Mouse (Mus musculus) neural tube, embryonic 15.5 days (tissue): ENCODE results near the gene Luc7l2. TPM values are rescaled to one million over a fixed set of nuclear protein-coding genes. Genes with fewer than 3 reads are reported as not detected.

Experiments
- ATAC-seq: fragments of 200-750 bp; cut with Nextera tagmentation; 2 replicates; pipeline ENCODE4 v1.8.0; 2017; ENCODE audit warnings: mild to moderate bottlenecking, moderate TSS enrichment, moderate library complexity; ENCODE audit not compliant: low FRiP score
- H3K27ac ChIP-seq: fragments of 300-500 bp; sonication (generic); replicated peaks from 2 replicates; pipeline ENCODE4 v1.5.1; 2015; ENCODE audit warnings: mild to moderate bottlenecking, inconsistent platforms
- H3K27me3 ChIP-seq: fragments of 300-500 bp; sonication (generic); replicated peaks from 2 replicates; pipeline ENCODE4 v1.6.1; 2015; ENCODE audit warnings: inconsistent platforms
- H3K36me3 ChIP-seq: fragments of 300-500 bp; sonication (generic); 2 replicates; pipeline ENCODE4 v1.6.1; 2015; ENCODE audit warnings: inconsistent platforms
- H3K4me1 ChIP-seq: fragments of 300-500 bp; sonication (generic); 2 replicates; pipeline ENCODE4 v1.6.1; 2015; ENCODE audit warnings: inconsistent platforms
- H3K4me2 ChIP-seq: fragments of 300-500 bp; sonication (generic); 2 replicates; pipeline ENCODE4 v1.6.1; 2015; ENCODE audit warnings: inconsistent platforms, mild to moderate bottlenecking, moderate library complexity
- H3K4me3 ChIP-seq: fragments of 300-500 bp; sonication (generic); replicated peaks from 2 replicates; pipeline ENCODE4 v1.5.1; 2015; ENCODE audit warnings: mild to moderate bottlenecking, inconsistent platforms
- H3K9ac ChIP-seq: fragments of 300-500 bp; sonication (generic); replicated peaks from 2 replicates; pipeline ENCODE4 v1.6.1; 2015; ENCODE audit warnings: mild to moderate bottlenecking, inconsistent platforms
- H3K9me3 ChIP-seq: fragments of 300-500 bp; sonication (generic); replicated peaks from 2 replicates; pipeline ENCODE4 v1.6.1; 2016; ENCODE audit warnings: inconsistent platforms
- WGBS: fragments of 180-500 bp; shearing (Covaris S2); methylation state at CpG from one replicate; pipeline ENCODE4 v1.1.7; 2015; ENCODE audit warnings: mixed read lengths; 5-methylcytosine and 5-hydroxymethylcytosine counted together
- microRNA-seq: library from miRNA; unstranded; fragments of <30 nt; microRNA quantifications from one replicate; pipeline ENCODE4, GENCODE M21; 2017
- polyA plus RNA-seq: library from polyadenylated mRNA; unstranded; fragments of >200 nt; fragmentation: Nextera tagmentation; extraction: Ambion mirVana; gene quantifications from 2 replicates; pipeline ENCODE4 v1.2.1, GENCODE M21; 2015

Luc7l2 gene
- polyA plus RNA-seq, 1 experiment from 2014 or later = 48.2 TPM

DNA sequence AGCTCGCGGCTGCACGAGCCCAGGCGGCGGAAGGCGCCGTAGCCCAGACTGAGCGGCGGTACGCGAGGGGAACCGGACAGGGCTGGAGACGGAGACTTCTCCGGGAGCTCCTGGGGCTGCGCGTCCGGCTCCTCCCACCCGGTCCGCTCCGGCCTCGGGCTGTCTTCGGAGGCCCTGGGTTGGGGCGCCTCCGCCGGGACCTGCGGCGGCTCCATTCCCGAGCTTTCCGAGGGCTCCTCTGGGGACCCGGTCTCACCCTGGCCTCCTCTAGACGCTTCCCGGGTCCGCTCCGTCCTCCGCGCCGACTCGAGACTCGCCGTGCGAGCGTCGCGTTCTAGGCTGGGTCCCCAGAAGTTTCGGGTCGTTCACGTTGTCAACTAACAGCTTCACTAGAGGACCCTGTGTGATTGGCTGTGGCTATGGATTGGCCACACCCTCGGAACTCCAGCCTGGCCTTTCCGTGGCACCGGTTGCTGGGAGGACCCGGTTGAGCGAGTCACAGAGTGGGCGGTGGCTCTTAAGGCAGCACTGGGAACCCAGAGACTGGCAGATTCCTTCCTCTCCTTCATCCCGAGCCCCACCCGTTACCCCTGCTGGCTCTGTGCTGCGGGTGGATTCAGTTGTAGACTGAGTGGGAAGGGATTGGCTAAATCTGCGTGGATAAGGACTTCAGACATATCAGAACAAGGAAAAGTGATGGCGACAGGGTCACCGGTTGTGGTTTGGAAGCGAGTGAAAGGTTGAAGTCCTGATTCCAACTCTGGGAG is 85.9 kb downstream of the Luc7l2 start, which contains the start of gene Klrg2:
Gene Klrg2 (minus strand): TSS at position 391 of the 767 bp plus-strand sequence.
- peak within 1 kb of the TSS; percentile 99 for H3K4me2 ChIP-seq
- H3K9ac ChIP-seq = peak within 1 kb of the TSS; percentile 45
- no peak within 1 kb of the TSS for H3K27ac ChIP-seq
- WGBS = 2% methylated on average over 60 of the region's 60 CpGs
- H3K27me3 ChIP-seq = peaks cover 76% of the 10 kb centered on the region
- ATAC-seq = peak; percentile 70
- peak within 1 kb of the TSS; percentile 55 for H3K4me3 ChIP-seq
- no peaks in the 10 kb centered on the region for H3K36me3 ChIP-seq
- H3K4me1 ChIP-seq = peaks cover 27% of the 10 kb centered on the region
- H3K9me3 ChIP-seq = no peaks in the 10 kb centered on the region

DNA sequence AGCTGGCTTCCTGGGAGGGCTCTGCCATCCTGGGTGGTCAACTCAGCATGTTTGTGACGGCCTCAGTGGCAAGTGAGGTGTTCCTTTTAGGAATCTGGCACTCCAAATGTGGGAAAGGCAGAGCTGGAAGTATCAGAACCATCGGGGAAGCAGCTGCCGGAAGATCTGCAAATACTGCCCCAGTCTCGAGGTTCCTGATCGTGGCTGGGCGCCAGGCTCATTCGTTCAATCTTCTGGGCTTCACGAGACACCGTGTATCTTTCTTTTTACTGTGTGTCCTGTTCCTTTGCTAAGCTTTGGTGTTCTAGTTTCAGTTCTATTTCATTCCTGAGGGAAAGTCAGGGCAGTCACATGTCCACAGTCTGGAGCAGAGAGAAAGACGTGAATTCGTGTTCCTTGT is 89.3 kb downstream of the Luc7l2 start:
- no peak overlapping the region for H3K27ac ChIP-seq
- H3K36me3 ChIP-seq = no peaks in the 10 kb centered on the region
- H3K9ac ChIP-seq = no peak overlapping the region
- peaks cover 55% of the 10 kb centered on the region for H3K27me3 ChIP-seq
- no peaks in the 10 kb centered on the region for H3K9me3 ChIP-seq
- WGBS = 81% methylated on average over 11 of the region's 11 CpGs
- H3K4me3 ChIP-seq = no peak overlapping the region
- ATAC-seq = no peak
- no peak overlapping the region for H3K4me2 ChIP-seq
- peaks cover 27% of the 10 kb centered on the region for H3K4me1 ChIP-seq

DNA sequence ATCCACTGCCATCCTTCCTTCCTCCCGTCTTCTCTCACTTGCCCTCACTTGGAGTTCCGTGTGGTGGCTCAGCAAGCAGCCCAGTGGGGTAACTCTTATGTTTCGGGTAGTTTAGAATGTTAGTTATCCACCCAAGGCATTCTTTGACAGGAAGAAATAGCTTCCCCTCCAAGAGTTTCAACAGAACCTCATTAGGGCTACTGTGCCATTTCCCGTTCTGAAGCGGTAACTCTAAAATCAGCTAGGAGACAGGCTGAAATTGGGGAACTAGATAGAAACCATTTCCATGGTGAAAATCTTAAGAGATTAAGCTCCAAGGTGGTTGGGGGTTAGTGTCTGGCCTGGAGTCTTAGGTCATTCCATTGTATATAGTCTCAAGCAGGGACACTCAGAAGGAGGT is 90.1 kb downstream of the Luc7l2 start:
- no peak overlapping the region for H3K27ac ChIP-seq
- no peak overlapping the region for H3K4me2 ChIP-seq
- H3K9me3 ChIP-seq = no peaks in the 10 kb centered on the region
- no peak overlapping the region for H3K9ac ChIP-seq
- peaks cover 19% of the 10 kb centered on the region for H3K4me1 ChIP-seq
- no peak overlapping the region for H3K4me3 ChIP-seq
- H3K27me3 ChIP-seq = peaks cover 47% of the 10 kb centered on the region
- ATAC-seq = no peak
- WGBS = 74% methylated on average over 5 of the region's 5 CpGs
- H3K36me3 ChIP-seq = no peaks in the 10 kb centered on the region

DNA sequence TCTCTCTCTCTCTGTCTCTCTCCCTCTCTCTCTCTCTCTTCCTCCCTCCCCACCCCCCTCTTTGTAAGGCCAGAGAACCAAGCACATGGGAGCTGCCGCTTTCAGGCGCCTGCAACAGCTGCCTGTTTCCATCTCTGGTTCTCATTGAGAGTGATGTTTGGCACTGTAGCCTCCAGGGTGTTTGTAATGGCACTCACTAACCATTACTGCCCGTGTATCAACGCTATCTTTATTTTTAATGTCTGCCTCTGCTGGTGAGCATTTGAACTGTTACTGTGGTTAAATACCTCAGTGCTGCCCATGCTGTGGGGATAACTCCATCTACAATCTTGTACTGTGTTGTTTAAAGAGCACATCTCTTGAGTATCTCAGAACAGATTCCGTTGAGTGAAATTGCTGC is 90.5 kb downstream of the Luc7l2 start:
- Histone ChIP-seq H3K4me2 (no peak overlapping the region), H3K36me3 (no peaks in the 10 kb centered on the region), H3K9ac (no peak overlapping the region), H3K9me3 (no peaks in the 10 kb centered on the region), H3K4me1 (peaks cover 15% of the 10 kb centered on the region), H3K4me3 (no peak overlapping the region), H3K27me3 (peaks cover 46% of the 10 kb centered on the region), H3K27ac (no peak overlapping the region)
- 37% methylated on average over 5 of the region's 5 CpGs for WGBS
- ATAC-seq = no peak

DNA sequence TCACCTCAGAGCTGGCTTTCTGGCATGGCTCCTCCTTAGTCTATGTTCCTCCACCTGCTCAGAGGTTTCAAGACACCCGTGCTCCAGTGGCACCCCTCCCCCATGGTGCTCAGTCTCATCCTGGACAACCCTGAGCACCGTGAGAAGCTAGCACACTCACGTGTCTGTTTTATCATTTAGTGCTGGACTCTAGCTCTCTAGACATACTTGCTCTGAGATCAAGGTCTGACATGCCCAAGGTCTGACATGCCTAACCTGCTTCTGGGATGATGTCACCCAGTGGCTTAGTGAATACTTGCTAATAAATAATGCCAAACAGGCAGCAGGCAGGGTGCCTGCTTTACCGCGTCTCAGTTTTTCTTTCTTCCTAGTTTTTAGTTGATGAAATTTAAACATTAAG is 91.5 kb downstream of the Luc7l2 start:
- Histone ChIP-seq H3K9me3 (no peaks in the 10 kb centered on the region), H3K27ac (no peak overlapping the region), H3K36me3 (no peaks in the 10 kb centered on the region), H3K4me1 (peaks cover 6% of the 10 kb centered on the region; the same call in 1 of the 2 replicates), H3K4me2 (no peak overlapping the region), H3K27me3 (peaks cover 37% of the 10 kb centered on the region), H3K9ac (no peak overlapping the region), H3K4me3 (no peak overlapping the region)
- 74% methylated on average over 5 of the region's 5 CpGs for WGBS
- no peak for ATAC-seq

DNA sequence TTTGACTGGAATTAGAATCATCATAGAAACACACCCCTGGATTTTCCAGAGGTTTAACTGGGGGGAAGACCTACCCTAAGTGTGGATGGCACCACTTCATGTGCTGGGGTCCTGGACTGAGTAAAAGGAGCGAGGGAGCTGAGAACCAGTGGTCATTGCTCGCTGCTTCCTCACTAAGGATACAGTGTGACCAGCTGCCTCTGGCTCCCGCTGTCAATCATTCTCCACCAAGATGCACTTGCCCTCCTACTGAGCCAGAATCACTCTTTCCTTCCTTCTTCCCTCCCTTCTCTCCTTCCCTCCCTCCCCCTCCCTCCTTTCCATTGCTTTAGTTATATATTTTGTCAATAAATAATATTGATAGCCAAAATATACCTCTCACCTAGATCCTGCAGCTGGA is 91.9 kb downstream of the Luc7l2 start:
- Histone ChIP-seq H3K27ac (no peak overlapping the region), H3K9ac (no peak overlapping the region), H3K36me3 (no peaks in the 10 kb centered on the region), H3K4me3 (no peak overlapping the region), H3K9me3 (no peaks in the 10 kb centered on the region), H3K4me2 (no peak overlapping the region), H3K27me3 (peaks cover 32% of the 10 kb centered on the region), H3K4me1 (0 out of 2 replicates have a peak, but pooled peaks cover 5% of the 10 kb centered on the region)
- no peak for ATAC-seq
- 75% methylated on average over 3 of the region's 3 CpGs for WGBS

DNA sequence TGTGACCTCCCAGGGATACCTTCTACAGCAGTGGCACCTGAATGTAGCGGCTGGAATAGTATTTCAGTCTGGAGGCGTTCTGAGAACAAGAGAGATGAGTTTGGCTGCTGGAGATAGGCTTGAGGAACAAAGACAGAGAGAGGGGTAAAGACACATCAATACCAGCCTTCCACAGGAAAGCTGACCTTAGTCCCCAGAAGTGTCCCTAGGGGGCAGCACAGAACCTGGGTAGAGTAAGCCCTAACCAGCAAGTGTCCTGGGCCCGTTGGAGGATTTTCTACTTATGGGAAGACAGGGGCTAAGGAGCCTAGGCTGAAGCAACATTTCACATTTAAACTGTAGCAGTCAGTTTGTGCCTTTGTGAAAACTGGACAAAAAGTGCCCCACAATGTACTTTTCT is 98.4 kb downstream of the Luc7l2 start:
- Histone ChIP-seq H3K4me1 (no peaks in the 10 kb centered on the region), H3K4me3 (no peak overlapping the region), H3K9me3 (no peaks in the 10 kb centered on the region), H3K36me3 (no peaks in the 10 kb centered on the region), H3K4me2 (no peak overlapping the region), H3K27me3 (no peaks in the 10 kb centered on the region), H3K9ac (no peak overlapping the region), H3K27ac (no peak overlapping the region)
- no peak for ATAC-seq
- WGBS = 83% methylated on average over 3 of the region's 3 CpGs

DNA sequence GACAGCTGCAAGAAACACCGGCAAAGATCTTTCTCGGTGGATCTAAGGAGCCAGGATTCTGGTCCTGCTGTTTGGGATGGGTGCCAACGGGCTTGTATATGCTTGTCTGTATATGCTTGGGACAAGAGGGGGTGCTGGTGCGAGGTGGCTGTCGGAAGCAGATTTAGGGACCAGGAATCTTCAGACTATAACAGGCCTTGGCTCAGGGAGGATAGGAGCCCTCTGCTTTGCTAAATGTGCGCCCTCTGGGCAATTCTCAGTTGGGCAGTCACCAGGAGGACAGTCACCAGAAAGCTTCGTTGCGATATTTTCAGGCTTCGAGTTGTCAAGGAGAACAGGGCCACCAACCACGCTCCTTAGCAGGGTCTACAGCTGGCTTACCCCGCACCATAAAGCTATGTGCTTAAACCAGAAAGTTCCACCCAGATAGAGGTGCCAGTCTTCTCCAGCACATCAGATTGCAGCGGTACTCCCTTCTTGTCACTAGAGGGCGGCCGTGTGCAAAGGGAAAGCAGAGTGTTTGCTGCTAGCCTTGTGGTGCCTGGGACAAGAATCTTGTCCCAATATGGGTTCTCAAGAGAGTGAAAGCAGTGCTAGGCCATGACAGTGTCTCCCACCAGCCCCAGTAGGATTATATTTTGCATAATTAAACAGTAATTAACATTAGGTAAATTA is 99.3 kb downstream of the Luc7l2 start:
- peak; percentile 73 for ATAC-seq
- H3K4me3 ChIP-seq = no peak overlapping the region
- H3K4me1 ChIP-seq = no peaks in the 10 kb centered on the region
- H3K27me3 ChIP-seq = no peaks in the 10 kb centered on the region
- H3K27ac ChIP-seq = no peak overlapping the region
- H3K9ac ChIP-seq = no peak overlapping the region
- no peaks in the 10 kb centered on the region for H3K36me3 ChIP-seq
- H3K9me3 ChIP-seq = no peaks in the 10 kb centered on the region
- H3K4me2 ChIP-seq = no peak overlapping the region
- 39% methylated on average over 14 of the region's 14 CpGs for WGBS

Small RNA genes lying within 50 kb of the gene (microRNA-seq; reads per million reads assigned to microRNA genes)
- gene Mir7670 = not detected

Other genes starting within 250 kb of the Luc7l2 start
- 1.4 and 5.8 TPM in 2 replicates for gene Zc3hav1, start 196.7 kb upstream of the Luc7l2 start, polyA plus RNA-seq
- 4.5 and 4.8 TPM in 2 replicates for gene Ttc26, start 169.9 kb upstream of the Luc7l2 start, polyA plus RNA-seq
- gene Ubn2, start 117.4 kb upstream of the Luc7l2 start, polyA plus RNA-seq = 17.1 and 21.8 TPM in 2 replicates
- 218 and 249 TPM in 2 replicates for gene Fmc1, start 17.8 kb upstream of the Luc7l2 start, polyA plus RNA-seq
- 0.14 and 0.24 TPM in 2 replicates for gene Klrg2, start 85.9 kb downstream of the Luc7l2 start, polyA plus RNA-seq
- 25.4 and 40.3 TPM in 2 replicates for gene Clec2l, start 111.7 kb downstream of the Luc7l2 start, polyA plus RNA-seq